Comparison of ENCODE assay signal across 16 mouse cellular contexts in genomic region chr6:91288961-91289360, GRCm38 (mm10).
A peak's percentile ranks its signal among the peaks of the same experiment; 100 is the strongest.
DNase-seq lines count a peak whose midpoint lies in the region; ATAC-seq lines count a peak whose summit lies in the region.
"Had no signal": no experiment of that assay in that cellular context is flagged by ENCODE, and none has a peak within 500 bp of the region (broad histone marks: within the 10 kb centered on the region; RNA-seq: fewer than 3 reads in every experiment).

No protein-coding gene starts in this region.

- H3K4me3 ChIP-seq in forebrain, embryonic 13.5 days = no peak overlapping the region
- no peak overlapping the region for H3K4me3 ChIP-seq in forebrain, embryonic 16.5 days (replicated peaks; ENCODE audit: low read length)
- H3K4me3 ChIP-seq in heart, embryonic 11.5 days (ENCODE audit: low read depth, low read length) = no peak overlapping the region
- no peak overlapping the region for H3K4me3 ChIP-seq in midbrain, embryonic 11.5 days (ENCODE audit: low read depth, low read length)
- H3K4me3 ChIP-seq in midbrain, embryonic 14.5 days (replicated peaks; ENCODE audit: low read depth, low read length) = no peak overlapping the region
- H3K4me3 ChIP-seq: embryonic facial prominence, embryonic 13.5 days; embryonic facial prominence, embryonic 15.5 days; erythroblast, embryonic 14.5 days had no signal

- no peaks in the 10 kb centered on the region for H3K9me3 ChIP-seq in forebrain, embryonic 13.5 days (replicated peaks)
- no peaks in the 10 kb centered on the region for H3K9me3 ChIP-seq in forebrain, embryonic 16.5 days (ENCODE audit: control insufficient read depth, low read length)
- no peaks in the 10 kb centered on the region for H3K9me3 ChIP-seq in heart, embryonic 11.5 days (replicated peaks; ENCODE audit: control insufficient read depth, low read length)
- H3K9me3 ChIP-seq in midbrain, embryonic 11.5 days (ENCODE audit: control insufficient read depth, low read length) = no peaks in the 10 kb centered on the region
- no peaks in the 10 kb centered on the region for H3K9me3 ChIP-seq in midbrain, embryonic 14.5 days (ENCODE audit: control insufficient read depth, low read length)
- H3K9me3 ChIP-seq: embryonic facial prominence, embryonic 13.5 days; embryonic facial prominence, embryonic 15.5 days had no signal

- no peak for ATAC-seq in cerebellum, adult (ENCODE audit: insufficient number of reproducible peaks, low FRiP score, low TSS enrichment)
- ATAC-seq in forebrain, embryonic 13.5 days = no peak
- no peak for ATAC-seq in forebrain, embryonic 16.5 days
- ATAC-seq in heart, embryonic 11.5 days (replicated peaks; ENCODE audit: insufficient number of reproducible peaks, low FRiP score, low TSS enrichment) = no peak
- no peak for ATAC-seq in midbrain, embryonic 11.5 days (ENCODE audit: low FRiP score)
- ATAC-seq in midbrain, embryonic 14.5 days (ENCODE audit: low FRiP score, low TSS enrichment) = no peak
- ATAC-seq: forebrain, embryonic 14.5 days had no signal

- WGBS in forebrain, embryonic 13.5 days = 74% methylated on average over 1 of the region's 1 CpGs
- 74% methylated on average over 1 of the region's 1 CpGs for WGBS in forebrain, embryonic 16.5 days
- 62% methylated on average over 1 of the region's 1 CpGs for WGBS in heart, embryonic 11.5 days (ENCODE audit: insufficient replicate concordance)
- 62% methylated on average over 1 of the region's 1 CpGs for WGBS in midbrain, embryonic 11.5 days
- 77% methylated on average over 1 of the region's 1 CpGs for WGBS in midbrain, embryonic 14.5 days

- H3K36me3 ChIP-seq in forebrain, embryonic 13.5 days (ENCODE audit: poor library complexity, severe bottlenecking) = no peaks in the 10 kb centered on the region
- no peaks in the 10 kb centered on the region for H3K36me3 ChIP-seq in forebrain, embryonic 16.5 days (ENCODE audit: control insufficient read depth, insufficient read depth)
- H3K36me3 ChIP-seq in heart, embryonic 11.5 days (ENCODE audit: control insufficient read depth, insufficient read depth, low read length) = no peaks in the 10 kb centered on the region
- H3K36me3 ChIP-seq in midbrain, embryonic 11.5 days (ENCODE audit: control insufficient read depth, insufficient read depth, low read length) = no peaks in the 10 kb centered on the region
- no peaks in the 10 kb centered on the region for H3K36me3 ChIP-seq in midbrain, embryonic 14.5 days (ENCODE audit: control insufficient read depth, insufficient read depth, low read length)
- H3K36me3 ChIP-seq: embryonic facial prominence, embryonic 13.5 days; embryonic facial prominence, embryonic 15.5 days had no signal

- H3K27ac ChIP-seq in forebrain, embryonic 13.5 days = 0 out of 2 replicates have a peak overlapping the region, but pooled peaks have one; percentile 8
- H3K27ac ChIP-seq in forebrain, embryonic 16.5 days (ENCODE audit: low read length) = no peak overlapping the region
- no peak overlapping the region for H3K27ac ChIP-seq in heart, embryonic 11.5 days (ENCODE audit: low read depth, low read length)
- no peak overlapping the region for H3K27ac ChIP-seq in midbrain, embryonic 11.5 days (ENCODE audit: low read depth, low read length)
- H3K27ac ChIP-seq in midbrain, embryonic 14.5 days (replicated peaks; ENCODE audit: low read depth, low read length) = no peak overlapping the region
- H3K27ac ChIP-seq: embryonic facial prominence, embryonic 13.5 days; embryonic facial prominence, embryonic 15.5 days had no signal

- H3K27me3 ChIP-seq in forebrain, embryonic 13.5 days = peaks cover 6% of the 10 kb centered on the region; the same call in 1 of the 2 replicates
- no peaks in the 10 kb centered on the region for H3K27me3 ChIP-seq in forebrain, embryonic 16.5 days (replicated peaks; ENCODE audit: control insufficient read depth, insufficient read depth, low read length)
- peaks cover 85% of the 10 kb centered on the region for H3K27me3 ChIP-seq in heart, embryonic 11.5 days (ENCODE audit: control insufficient read depth, insufficient read depth, low read length)
- peaks cover 14% of the 10 kb centered on the region for H3K27me3 ChIP-seq in midbrain, embryonic 11.5 days (ENCODE audit: control insufficient read depth, insufficient read depth, low read length)
- peaks cover 4% of the 10 kb centered on the region; the same call in 1 of the 2 replicates for H3K27me3 ChIP-seq in midbrain, embryonic 14.5 days (ENCODE audit: control insufficient read depth, insufficient read depth, low read length)

- no peak overlapping the region for H3K4me2 ChIP-seq in forebrain, embryonic 13.5 days
- H3K4me2 ChIP-seq in forebrain, embryonic 16.5 days (ENCODE audit: low read length) = no peak overlapping the region
- no peak overlapping the region for H3K4me2 ChIP-seq in heart, embryonic 11.5 days
- no peak overlapping the region for H3K4me2 ChIP-seq in midbrain, embryonic 11.5 days
- no peak overlapping the region for H3K4me2 ChIP-seq in midbrain, embryonic 14.5 days (ENCODE audit: low read length)
- H3K4me2 ChIP-seq: embryonic facial prominence, embryonic 13.5 days; embryonic facial prominence, embryonic 15.5 days had no signal

- DNase-seq in cerebellum, adult 9-11 months = peak; percentile 29
- DNase-seq in heart, adult 11 months = peak; percentile 73
- DNase-seq in midbrain, embryonic 11.5 days (ENCODE audit: low spot score, missing footprints) = peak; percentile 73
- DNase-seq in midbrain, embryonic 14.5 days = no peak
- DNase-seq: adrenal gland, adult 2 months; adrenal gland, postnatal 10 days; adrenal gland, postnatal 25 days; embryo, embryonic 11 days had no signal

- no peak overlapping the region for H3K9ac ChIP-seq in forebrain, embryonic 13.5 days
- no peak overlapping the region for H3K9ac ChIP-seq in forebrain, embryonic 16.5 days (replicated peaks; ENCODE audit: low read depth, low read length)
- H3K9ac ChIP-seq in heart, embryonic 11.5 days (ENCODE audit: low read depth, low read length) = no peak overlapping the region
- H3K9ac ChIP-seq in midbrain, embryonic 11.5 days (ENCODE audit: low read length) = no peak overlapping the region
- no peak overlapping the region for H3K9ac ChIP-seq in midbrain, embryonic 14.5 days (replicated peaks; ENCODE audit: low read length)
- H3K9ac ChIP-seq: embryonic facial prominence, embryonic 13.5 days; embryonic facial prominence, embryonic 15.5 days had no signal

- H3K4me1 ChIP-seq in forebrain, embryonic 13.5 days = peaks cover 47% of the 10 kb centered on the region
- H3K4me1 ChIP-seq in forebrain, embryonic 16.5 days (replicated peaks; ENCODE audit: control insufficient read depth, insufficient read depth, low read length) = peaks cover 43% of the 10 kb centered on the region
- H3K4me1 ChIP-seq in heart, embryonic 11.5 days (ENCODE audit: control insufficient read depth, insufficient read depth, low read length) = 0 out of 2 replicates have a peak, but pooled peaks cover 5% of the 10 kb centered on the region
- H3K4me1 ChIP-seq in midbrain, embryonic 11.5 days (ENCODE audit: control insufficient read depth, insufficient read depth, low read length) = peaks cover 28% of the 10 kb centered on the region
- peaks cover 24% of the 10 kb centered on the region for H3K4me1 ChIP-seq in midbrain, embryonic 14.5 days (ENCODE audit: control insufficient read depth, insufficient read depth, low read length)
